Mouse (Mus musculus) MEL (cell line): Measurements from ENCODE around the gene Serpina11. TPM values are rescaled to one million over a fixed set of nuclear protein-coding genes. Genes with fewer than 3 reads are reported as not detected.

Experiments used
- DNase-seq: peaks from one replicate; pipeline ENCODE4 v3.0.0; 2011; ENCODE audit warnings: low read depth, low spot score
- H3K27ac ChIP-seq: 2 replicates; pipeline ENCODE4 v1.5.1; 2012; ENCODE audit warnings: low read depth, mild to moderate bottlenecking, control low read depth, low read length, moderate library complexity; ENCODE audit not compliant: control insufficient read depth
- H3K27me3 ChIP-seq, 2 experiments: fragments of 150-350 bp in 1 of 2; sonication (generic) in 1 of 2; 2 replicates each; pipeline ENCODE4 v1.6.1; 2012; ENCODE audit warnings: low read length in 2 of 2, mild to moderate bottlenecking in 2 of 2, improper control_type of control experiment in 1 of 2, moderate library complexity in 1 of 2; ENCODE audit not compliant: insufficient read depth in 2 of 2, control insufficient read depth in 1 of 2
- H3K36me3 ChIP-seq, 2 experiments: 2 replicates each; pipeline ENCODE4 v1.6.1; 2012 to 2014; ENCODE audit warnings: low read length in 2 of 2, improper control_type of control experiment in 1 of 2, inconsistent platforms in 1 of 2, mild to moderate bottlenecking in 1 of 2; ENCODE audit not compliant: insufficient read depth in 2 of 2, control insufficient read depth in 1 of 2
- H3K4me1 ChIP-seq, 2 experiments: fragments of 150-350 bp in 1 of 2; sonication (generic) in 1 of 2; 2 replicates each; pipeline ENCODE4 v1.6.1; 2012; ENCODE audit warnings: low read length in 2 of 2, improper control_type of control experiment in 1 of 2, mild to moderate bottlenecking in 1 of 2; ENCODE audit not compliant: insufficient read depth in 2 of 2, control insufficient read depth in 1 of 2
- H3K4me3 ChIP-seq, 2 experiments: fragments of 150-350 bp in 1 of 2; sonication (generic) in 1 of 2; 2 replicates each; pipeline ENCODE4 v1.5.1; 2012; ENCODE audit warnings: low read depth in 2 of 2, low read length in 2 of 2, mild to moderate bottlenecking in 2 of 2, moderate library complexity in 2 of 2, control low read depth in 1 of 2, improper control_type of control experiment in 1 of 2; ENCODE audit not compliant: control insufficient read depth in 1 of 2, insufficient read depth in 1 of 2
- H3K79me2 ChIP-seq: 2 replicates; pipeline ENCODE4 v1.6.1; 2012; ENCODE audit warnings: mild to moderate bottlenecking, low read length, moderate library complexity; ENCODE audit not compliant: control insufficient read depth, poor library complexity, insufficient read depth
- H3K9ac ChIP-seq: 2 replicates; pipeline ENCODE4 v1.6.1; 2012; ENCODE audit warnings: low read depth, mild to moderate bottlenecking, control low read depth, low read length, moderate library complexity; ENCODE audit not compliant: control insufficient read depth, poor library complexity, severe bottlenecking
- H3K9me3 ChIP-seq: fragments of 150-350 bp; sonication (generic); replicated peaks from 2 replicates; pipeline ENCODE4 v1.6.1; 2012; ENCODE audit warnings: mild to moderate bottlenecking, low read length, improper control_type of control experiment, moderate library complexity; ENCODE audit not compliant: insufficient read depth
- CHD2 ChIP-seq: IDR thresholded peaks from 2 replicates; pipeline ENCODE4 v1.6.1; 2011; ENCODE audit warnings: low read length, improper control_type of control experiment
- CTCF ChIP-seq, 3 experiments: IDR thresholded peaks in 2 of 3; conservative IDR thresholded peaks in 1 of 3; 2 replicates each; pipeline ENCODE4 v1.5.1; 2011 to 2012; ENCODE audit warnings: low read length in 3 of 3, low read depth in 2 of 3, mild to moderate bottlenecking in 2 of 3, improper control_type of control experiment in 1 of 3, inconsistent platforms in 1 of 3, mixed read lengths in 1 of 3, moderate library complexity in 1 of 3; ENCODE audit not compliant: control insufficient read depth in 1 of 3, insufficient read depth in 1 of 3, poor library complexity in 1 of 3, severe bottlenecking in 1 of 3
- E2F4 ChIP-seq: IDR thresholded peaks from 2 replicates; pipeline ENCODE4 v1.6.1; 2011; ENCODE audit warnings: low read depth, low read length, improper control_type of control experiment, borderline replicate concordance
- ELF1 ChIP-seq: IDR thresholded peaks from 2 replicates; pipeline ENCODE4 v1.6.1; 2014; ENCODE audit warnings: low read depth, mild to moderate bottlenecking, inconsistent platforms, low read length, improper control_type of control experiment, moderate library complexity
- GATA1 ChIP-seq: IDR thresholded peaks from 2 replicates; pipeline ENCODE4 v1.6.1; 2011; ENCODE audit warnings: low read depth, low read length, improper control_type of control experiment
- KAT2A ChIP-seq: conservative IDR thresholded peaks from 2 replicates; pipeline ENCODE4 v1.6.1; 2012; ENCODE audit warnings: low read depth, low read length, improper control_type of control experiment, inconsistent platforms
- MAFK ChIP-seq: IDR thresholded peaks from 2 replicates; pipeline ENCODE4 v1.6.1; 2011; ENCODE audit warnings: low read depth, mild to moderate bottlenecking, low read length, improper control_type of control experiment, borderline replicate concordance
- MAZ ChIP-seq: IDR thresholded peaks from 2 replicates; pipeline ENCODE4 v1.6.1; 2012; ENCODE audit warnings: low read depth, mild to moderate bottlenecking, inconsistent platforms, low read length, improper control_type of control experiment
- MEF2A ChIP-seq: IDR thresholded peaks from 2 replicates; pipeline ENCODE4 v1.6.1; 2014; ENCODE audit warnings: low read depth, mild to moderate bottlenecking, inconsistent platforms, low read length, improper control_type of control experiment; ENCODE audit not compliant: poor library complexity, insufficient replicate concordance, severe bottlenecking; ENCODE audit errors: extremely low read depth
- MYB ChIP-seq: IDR thresholded peaks from 2 replicates; pipeline ENCODE4 v1.6.1; 2011; ENCODE audit warnings: mild to moderate bottlenecking, low read depth, low read length, improper control_type of control experiment
- NELFE ChIP-seq: IDR thresholded peaks from 2 replicates; pipeline ENCODE4 v1.6.1; 2011; ENCODE audit warnings: low read depth, low read length, improper control_type of control experiment
- POLR2A ChIP-seq, 2 experiments: IDR thresholded peaks; 2 replicates each; pipeline ENCODE4 v1.6.1; 2011 to 2012; ENCODE audit warnings: low read length in 2 of 2, mild to moderate bottlenecking in 2 of 2, control low read depth in 1 of 2, improper control_type of control experiment in 1 of 2, low read depth in 1 of 2, moderate library complexity in 1 of 2; ENCODE audit not compliant: control insufficient read depth in 1 of 2, insufficient read depth in 1 of 2, poor library complexity in 1 of 2
- POLR2AphosphoS2 ChIP-seq: IDR thresholded peaks from 2 replicates; pipeline ENCODE4 v1.6.1; 2011; ENCODE audit warnings: low read length, improper control_type of control experiment
- RAD21 ChIP-seq: IDR thresholded peaks from 2 replicates; pipeline ENCODE4 v1.6.1; 2011; ENCODE audit warnings: mild to moderate bottlenecking, low read depth, low read length, improper control_type of control experiment
- RCOR1 ChIP-seq: IDR thresholded peaks from 2 replicates; pipeline ENCODE4 v1.6.1; 2012; ENCODE audit warnings: low read depth, mild to moderate bottlenecking, inconsistent platforms, low read length, improper control_type of control experiment
- TCF12 ChIP-seq: IDR thresholded peaks from 2 replicates; pipeline ENCODE4 v1.6.1; 2014; ENCODE audit warnings: low read depth, mild to moderate bottlenecking, inconsistent platforms, low read length, improper control_type of control experiment, moderate library complexity
- UBTF ChIP-seq: IDR thresholded peaks from 2 replicates; pipeline ENCODE4 v1.6.1; 2012; ENCODE audit warnings: low read depth, mild to moderate bottlenecking, inconsistent platforms, low read length, improper control_type of control experiment, moderate library complexity, borderline replicate concordance; ENCODE audit not compliant: insufficient read depth
- USF1 ChIP-seq: IDR thresholded peaks from 2 replicates; pipeline ENCODE4 v1.6.1; 2014; ENCODE audit warnings: low read depth, mild to moderate bottlenecking, inconsistent platforms, low read length, improper control_type of control experiment, moderate library complexity
- ZKSCAN1 ChIP-seq: IDR thresholded peaks from 2 replicates; pipeline ENCODE4 v1.6.1; 2012; ENCODE audit warnings: low read depth, mild to moderate bottlenecking, inconsistent platforms, low read length, improper control_type of control experiment, moderate library complexity
- ZMIZ1 ChIP-seq: IDR thresholded peaks from 2 replicates; pipeline ENCODE4 v1.6.1; 2012; ENCODE audit warnings: low read depth, mild to moderate bottlenecking, inconsistent platforms, low read length, improper control_type of control experiment, moderate library complexity
- ZNF384 ChIP-seq: IDR thresholded peaks from 2 replicates; pipeline ENCODE4 v1.6.1; 2012; ENCODE audit warnings: low read depth, mild to moderate bottlenecking, inconsistent platforms, low read length, improper control_type of control experiment
- polyA plus RNA-seq, 2 experiments: library from polyadenylated mRNA; stranded (reverse) in 1 of 2; unstranded in 1 of 2; fragments of >175 nt in 1 of 2; fragments of >200 nt in 1 of 2; gene quantifications; 2 replicates each; pipeline versions ENCODE4 v1.2.1 to v1.2.4; 2012; ENCODE audit warnings: low replicate concordance in 2 of 2, low read depth in 1 of 2; ENCODE audit not compliant: insufficient read length in 2 of 2, insufficient read depth in 1 of 2, missing spikeins in 1 of 2
- total RNA-seq: library from RNA; depleted of rRNA; stranded (reverse); fragments of 300-350 nt; gene quantifications from 2 replicates; pipeline ENCODE4 v1.2.3, GENCODE M21; 2012

Serpina11 gene
- total and polyA plus RNA-seq, 3 experiments: 0.65 to 0.67 TPM; not detected in 1

DNA sequence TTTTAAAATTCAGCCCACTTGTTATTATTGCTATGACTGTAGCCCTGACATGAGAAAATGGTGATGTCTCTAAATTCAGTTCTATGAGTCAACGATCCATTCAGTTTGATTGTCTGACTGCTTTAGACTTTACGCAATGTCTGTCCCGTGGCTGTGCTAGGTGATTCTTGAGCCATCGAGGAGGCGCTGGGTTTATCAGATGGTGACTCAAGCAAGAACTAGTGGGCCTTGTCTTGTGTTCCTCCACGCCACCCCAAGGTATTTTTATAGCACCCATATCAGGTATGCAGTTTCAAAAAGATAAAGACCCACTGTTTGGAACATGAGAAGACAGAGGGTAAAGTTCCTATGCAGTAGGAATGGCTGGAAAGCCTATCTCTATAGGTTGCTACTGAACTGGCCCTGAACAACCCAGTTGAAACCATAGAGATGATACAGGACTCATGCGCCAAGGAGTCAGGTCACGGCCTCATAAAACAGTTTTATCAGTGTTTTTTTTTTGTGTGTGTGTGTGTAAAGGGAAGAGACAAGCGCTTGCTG, 20.1 kb downstream of the Serpina11 start:
- Histone ChIP-seq H3K27ac (no peak overlapping the region), H3K4me3 (no peak overlapping the region), H3K9ac (no peak overlapping the region), H3K4me1 (no peaks in the 10 kb centered on the region), H3K9me3 (no peaks in the 10 kb centered on the region), H3K27me3 (no peaks in the 10 kb centered on the region), H3K79me2 (no peaks in the 10 kb centered on the region), H3K36me3 (no peaks in the 10 kb centered on the region)
- no peak for DNase-seq
- TF ChIP-seq UBTF (no peak), MEF2A (no peak), MYB (no peak), ZMIZ1 (no peak)

DNA sequence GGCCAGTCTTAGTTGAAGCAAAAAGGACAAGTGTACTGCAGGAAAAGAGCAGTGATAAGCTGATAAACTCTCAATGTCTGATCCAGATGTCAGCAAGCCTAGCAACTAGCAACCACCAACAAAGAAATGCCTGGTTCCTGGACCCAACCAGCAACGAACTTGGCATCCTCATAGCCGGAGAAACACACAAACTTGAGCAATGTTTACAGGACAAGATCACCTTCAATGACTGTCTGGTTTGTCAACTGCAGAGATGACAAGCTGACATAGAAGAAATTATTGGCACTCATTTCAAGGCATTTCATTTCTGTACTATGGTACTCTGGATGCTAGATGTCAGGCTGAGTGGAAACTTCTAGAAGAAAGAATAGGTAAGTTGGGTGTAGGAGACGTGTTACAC, 23.0 kb downstream of the Serpina11 start:
- Histone ChIP-seq H3K4me3 (no peak overlapping the region), H3K9ac (no peak overlapping the region), H3K4me1 (no peaks in the 10 kb centered on the region), H3K9me3 (no peaks in the 10 kb centered on the region), H3K79me2 (no peaks in the 10 kb centered on the region), H3K36me3 (no peaks in the 10 kb centered on the region), H3K27me3 (no peaks in the 10 kb centered on the region), H3K27ac (no peak overlapping the region)
- TF ChIP-seq CHD2 (no peak), MEF2A (no peak), USF1 (no peak), ZNF384 (no peak), RAD21 (no peak), UBTF (no peak), POLR2A (IDR thresholded peaks at IDR 0.05; ENCODE audit: control insufficient read depth in 1 of 2, insufficient read depth in 1 of 2, low read depth in 1 of 2, low read length in 2 of 2, poor library complexity in 1 of 2) (no peak), ZKSCAN1 (no peak), NELFE (no peak), E2F4 (no peak), GATA1 (no peak), KAT2A (no peak), RCOR1 (no peak), CTCF (IDR thresholded peaks at IDR 0.05 in 2 of 3, conservative IDR thresholded peaks at IDR 0.05 in 1 of 3; ENCODE audit: control insufficient read depth in 1 of 3, insufficient read depth in 1 of 3, low read depth in 2 of 3, low read length in 3 of 3, poor library complexity in 1 of 3, severe bottlenecking in 1 of 3) (no peak), TCF12 (no peak), ELF1 (no peak), MAFK (no peak), MAZ (no peak), POLR2AphosphoS2 (no peak)
- DNase-seq: no peak
